Mouse (Mus musculus) embryo, embryonic 10.5 days (tissue): ENCODE results near the gene Tnks2.
"Not testable (repeated sequence)": the region's sequence is repeated elsewhere in the genome, so short reads cannot be mapped to it uniquely, and the experiment has no call there.

Source experiments
- DNase-seq: peaks from one replicate; pipeline ENCODE4 v3.0.0-alpha.2; 2015; ENCODE audit warnings: low spot score

Gene Tnks2

GRCm38 (mm10) chr19:36833788-36834531 is at the start of gene Tnks2:
TSS of gene Tnks2 (plus strand) at chr19:36834232.
- DNase-seq: peak; percentile 97

DNA sequence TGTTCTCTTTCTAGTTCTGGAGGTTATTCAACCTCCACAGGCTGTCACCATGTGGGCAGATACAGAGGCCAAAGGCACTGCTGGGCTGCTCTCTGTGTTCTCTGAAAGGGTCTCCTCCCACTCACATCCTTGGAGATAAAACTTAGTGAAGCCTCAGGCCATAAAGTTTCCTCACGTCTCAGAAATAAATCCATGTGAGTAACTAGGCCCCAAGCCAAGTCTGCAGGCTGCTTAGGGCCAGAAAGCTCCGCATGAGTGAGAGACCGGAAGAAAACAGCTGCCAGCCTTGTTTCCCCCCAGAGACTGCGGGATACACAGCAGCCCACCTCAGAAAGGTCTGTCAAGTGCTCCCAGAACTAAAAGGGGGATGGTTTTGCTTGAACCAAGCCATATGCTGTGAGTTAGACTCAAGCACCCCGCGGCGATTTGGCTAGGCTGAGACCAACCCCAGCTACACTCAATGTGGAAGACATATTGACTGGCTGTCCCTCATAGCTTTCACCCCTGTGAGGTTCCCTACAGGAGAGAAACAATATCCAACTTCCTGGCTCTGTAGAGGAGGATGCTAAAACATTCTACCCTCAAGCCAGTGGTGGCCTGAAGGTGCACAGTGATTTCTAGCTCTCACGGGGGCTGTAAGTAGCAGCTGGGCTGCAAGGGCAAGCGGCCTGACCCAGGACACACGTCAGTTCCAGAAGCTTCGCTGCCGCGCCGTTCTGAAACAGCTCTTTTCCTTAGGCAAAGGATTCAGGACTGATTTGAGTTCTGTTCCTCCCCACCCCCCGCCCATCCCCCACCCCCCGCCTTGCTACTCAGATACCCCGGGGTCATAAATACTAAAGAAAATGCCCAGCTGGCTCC is 43.9 kb upstream of the Tnks2 start:
- no peak for DNase-seq

DNA sequence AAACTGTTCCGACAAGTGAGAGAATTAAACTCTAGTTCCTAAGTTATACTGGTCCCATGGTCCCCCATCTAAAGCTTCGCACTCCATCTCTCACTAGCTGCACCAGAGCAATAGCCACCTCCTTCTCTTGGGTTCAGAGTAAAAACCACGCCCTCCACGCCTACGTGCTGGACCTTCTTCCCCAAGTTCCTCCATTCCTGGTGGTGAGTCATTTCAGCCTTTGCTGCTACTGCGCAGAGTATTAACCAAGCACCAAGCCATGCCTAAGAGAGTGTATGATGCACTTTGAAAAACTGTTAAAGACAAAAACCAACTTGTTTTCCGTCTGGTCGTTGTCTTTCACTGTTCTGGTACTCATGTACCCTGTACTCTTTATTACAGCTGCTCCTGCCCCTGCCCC is 41.4 kb upstream of the Tnks2 start:
- no peak for DNase-seq

DNA sequence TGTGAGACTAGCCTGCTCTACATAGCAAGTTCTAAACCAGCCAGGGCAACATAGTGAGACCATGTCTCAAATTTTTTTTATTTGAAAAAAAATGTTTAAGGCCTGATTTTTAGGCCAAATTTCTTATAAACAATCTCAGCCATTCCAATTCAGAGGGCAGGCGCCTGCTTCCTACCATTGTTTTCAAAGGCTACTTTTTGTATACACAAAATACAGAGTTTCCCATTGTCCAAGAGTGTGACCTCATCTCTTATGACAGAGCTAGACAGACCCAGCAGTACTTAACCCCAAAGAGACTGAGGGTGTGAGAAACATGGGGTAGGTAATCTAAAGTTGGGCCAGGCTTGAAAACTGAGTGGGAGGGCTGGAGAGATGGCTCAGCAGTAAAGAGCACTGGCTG is 40.6 kb upstream of the Tnks2 start:
- no peak for DNase-seq

GRCm38 (mm10) chr19:36794008-36794407 is 40.0 kb upstream of the Tnks2 start:
- no peak for DNase-seq

DNA sequence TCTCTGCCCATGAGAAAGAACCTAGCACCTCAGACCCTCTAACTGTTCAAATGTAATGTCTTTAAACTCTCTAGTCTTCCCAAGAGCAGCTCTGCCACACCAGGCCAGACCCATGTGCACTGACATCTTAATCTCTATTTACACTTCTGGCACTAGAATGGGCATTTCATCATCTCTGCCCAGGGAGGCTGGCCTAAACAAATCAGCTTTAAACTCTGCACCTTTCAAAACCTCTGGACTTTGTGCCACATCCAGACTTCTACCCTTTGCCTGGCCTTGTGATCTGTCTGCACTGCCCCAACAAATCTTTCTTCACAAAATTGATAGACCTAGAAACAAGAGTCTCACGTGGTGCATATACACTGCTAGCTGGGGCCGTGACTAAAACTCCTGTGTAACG is 38.8 kb upstream of the Tnks2 start:
- DNase-seq: no peak

- no peak for DNase-seq
These were observed 37.1 kb upstream of the Tnks2 start for GRCm38 (mm10) chr19:36796931-36797330.

- no peak for DNase-seq
These were observed 33.7 kb upstream of the Tnks2 start for GRCm38 (mm10) chr19:36800288-36800687.

DNA sequence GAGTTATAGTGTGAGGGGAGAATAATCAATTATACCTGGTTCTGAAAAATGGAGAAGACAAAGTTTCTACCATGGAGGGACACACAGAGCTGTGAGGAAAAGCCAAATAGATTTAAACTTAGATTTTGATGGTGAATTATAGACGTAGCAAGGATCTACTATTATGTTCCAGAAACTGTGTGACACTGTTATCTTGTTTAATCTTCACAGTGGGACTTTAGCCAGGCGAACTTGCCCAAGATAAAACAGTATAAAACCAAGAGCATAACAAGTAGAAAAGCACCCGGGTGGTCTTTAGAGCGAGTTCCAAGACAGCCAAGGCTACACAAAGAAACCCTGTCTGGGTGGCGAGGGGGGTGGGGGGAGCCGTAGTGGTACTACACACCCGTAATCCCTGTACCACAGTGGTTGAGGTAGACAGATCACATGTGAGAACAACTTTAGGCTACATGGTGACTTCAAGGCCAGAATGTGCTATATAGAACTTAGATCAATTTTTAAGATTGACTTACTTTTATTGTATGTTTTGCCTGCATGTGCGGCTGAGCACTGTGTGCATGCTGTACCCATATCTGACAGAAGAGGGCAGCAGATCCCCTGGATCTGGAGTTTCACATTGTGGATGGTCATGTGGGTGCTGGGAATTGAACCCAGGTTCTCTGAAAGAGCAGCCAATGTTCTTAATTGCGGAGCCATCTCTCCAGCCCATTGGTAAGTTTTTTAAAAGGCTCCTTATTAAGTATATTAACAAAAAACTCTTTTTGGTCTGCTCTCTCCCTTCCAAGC is 32.0 kb upstream of the Tnks2 start:
- DNase-seq: no peak

- DNase-seq: no peak
These were observed 30.6 kb upstream of the Tnks2 start for GRCm38 (mm10) chr19:36803403-36803802.

DNA sequence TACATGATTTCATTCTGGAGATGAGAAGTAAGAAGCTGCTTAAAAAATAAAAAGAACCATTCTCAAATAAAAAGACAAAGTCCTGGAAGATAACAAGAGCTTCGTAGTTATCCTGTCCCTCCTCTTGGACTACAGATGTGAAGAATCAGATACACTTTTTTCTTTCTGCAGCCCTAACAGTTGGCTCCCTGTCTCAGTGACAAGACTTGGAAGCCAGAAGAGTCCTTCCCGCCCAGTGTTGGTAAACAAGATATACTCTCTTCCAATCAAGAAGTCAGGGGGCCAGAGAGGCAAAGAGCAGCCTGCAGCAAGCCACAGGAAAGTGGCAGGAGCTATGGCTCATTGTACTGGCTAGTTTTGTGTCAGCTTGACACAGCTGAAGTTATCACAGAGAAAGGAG is 27.2 kb upstream of the Tnks2 start:
- no peak for DNase-seq

GRCm38 (mm10) chr19:36808426-36809105 is 25.5 kb upstream of the Tnks2 start:
- DNase-seq: peak; percentile 10

DNA sequence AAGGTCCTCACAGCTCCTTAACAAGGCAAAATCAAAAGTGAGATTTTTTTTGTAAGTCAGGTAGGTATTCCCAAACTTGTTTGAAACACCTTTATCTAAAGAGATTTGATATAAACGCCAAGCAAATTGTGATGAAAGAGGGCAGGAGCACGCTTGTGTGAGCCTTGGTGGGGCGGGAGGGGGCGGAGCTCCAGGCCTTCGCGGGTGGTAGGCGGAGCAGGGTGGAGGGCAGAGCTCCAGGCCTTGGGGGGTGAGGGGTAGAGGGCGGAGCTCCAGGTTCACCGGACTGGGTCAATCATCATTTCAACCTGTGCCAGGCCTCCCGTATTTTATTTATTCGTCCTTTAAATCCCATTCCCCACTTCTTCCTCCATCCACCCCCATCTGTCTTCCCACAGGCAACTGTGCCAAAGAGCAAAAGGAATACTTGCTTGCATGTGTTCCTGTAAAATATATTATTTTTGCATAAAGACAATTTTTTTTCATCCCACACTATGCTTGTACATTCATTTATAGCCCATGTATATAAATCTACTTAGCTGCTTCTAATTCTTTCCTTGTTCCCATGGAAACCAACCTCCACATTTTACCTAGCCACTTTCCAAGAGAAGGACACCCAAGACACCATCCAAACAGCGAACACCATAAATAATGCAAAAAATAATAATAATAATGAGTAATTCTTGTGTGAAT is 24.4 kb upstream of the Tnks2 start:
- no peak for DNase-seq

DNA sequence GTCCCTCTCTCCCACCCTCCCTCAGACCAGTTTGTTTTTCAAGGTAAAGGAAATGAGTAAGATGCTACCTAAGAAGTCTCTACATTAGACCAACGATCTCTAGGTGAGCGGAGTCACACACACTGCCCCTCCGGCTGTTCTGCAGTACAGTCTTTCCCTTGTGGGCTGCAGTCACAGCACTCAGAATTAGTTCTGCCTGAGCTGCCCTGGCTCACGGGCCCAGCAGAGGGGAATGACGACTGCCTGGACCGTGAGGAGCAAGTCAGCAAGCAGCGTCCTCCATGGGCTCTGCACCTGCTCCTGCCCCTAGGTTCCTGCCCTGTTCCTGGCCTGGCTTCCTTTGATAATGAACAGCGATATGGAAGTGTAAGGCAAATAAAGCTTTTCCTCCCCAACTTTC is 22.0 kb upstream of the Tnks2 start:
- DNase-seq: no peak

GRCm38 (mm10) chr19:36815396-36816271 is 18.4 kb upstream of the Tnks2 start:
- peak; percentile 86 for DNase-seq

DNA sequence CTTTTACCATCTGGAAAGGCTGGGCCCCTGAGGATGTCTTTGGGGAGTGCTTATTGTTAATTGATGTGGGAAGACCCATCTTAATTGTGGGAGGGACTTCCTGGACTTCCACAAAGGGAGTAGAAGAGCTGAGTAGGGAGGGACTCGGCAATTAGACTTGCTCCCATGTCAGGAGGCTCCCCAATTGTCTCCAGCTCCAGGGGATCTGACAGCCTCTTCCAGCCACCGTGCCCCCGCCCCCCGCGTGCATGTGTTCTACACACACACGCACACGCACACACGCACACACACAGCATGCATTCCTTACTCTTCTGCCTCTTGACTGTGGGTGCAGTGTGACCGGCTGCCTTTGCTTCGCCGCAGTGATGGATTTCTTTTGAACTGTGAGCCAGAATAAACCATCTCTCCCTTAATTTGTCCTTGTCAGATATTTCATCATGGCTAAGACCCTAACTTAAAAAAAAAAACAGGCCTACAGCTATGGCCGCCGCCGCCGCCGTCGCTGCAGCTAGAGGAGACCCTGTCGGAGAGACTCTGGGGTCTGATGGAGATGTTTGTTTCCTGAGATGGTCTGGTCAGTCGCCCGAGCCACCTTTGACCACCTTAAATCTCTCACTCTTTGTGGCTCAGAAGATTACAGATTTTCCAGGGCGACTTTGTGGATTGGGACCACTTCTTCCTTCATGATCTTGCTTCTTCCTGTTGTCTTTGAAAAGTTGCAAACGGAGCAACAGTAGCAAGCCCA is 15.7 kb upstream of the Tnks2 start:
- DNase-seq: peak; percentile 66

GRCm38 (mm10) chr19:36819199-36819598 is 14.8 kb upstream of the Tnks2 start:
- DNase-seq: no peak

GRCm38 (mm10) chr19:36820469-36820868 is 13.6 kb upstream of the Tnks2 start:
- no peak for DNase-seq

DNA sequence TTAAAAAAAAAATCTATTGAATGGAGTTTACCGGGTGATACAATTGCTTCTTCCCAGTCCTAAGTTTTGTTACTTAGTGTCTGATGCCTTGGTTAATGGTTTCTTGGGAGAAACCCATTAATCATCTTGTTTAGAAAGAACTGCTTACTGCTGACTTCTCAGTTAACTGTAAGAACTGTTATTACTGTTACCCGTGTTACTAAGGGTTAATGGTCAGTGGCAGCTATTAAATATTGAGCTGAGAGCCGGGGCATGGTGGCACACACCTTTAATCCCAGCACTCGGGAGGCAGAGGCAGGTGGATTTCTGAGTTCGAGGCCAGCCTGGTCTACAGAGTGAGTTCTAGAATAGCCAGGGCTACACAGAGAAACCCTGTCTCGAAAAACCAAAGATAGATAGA is 12.7 kb upstream of the Tnks2 start:
- not testable (repeated sequence) for DNase-seq

- DNase-seq: no peak
These were observed 11.3 kb upstream of the Tnks2 start for GRCm38 (mm10) chr19:36822701-36823100.
